Mouse (Mus musculus) kidney, adult 9 months (tissue): ENCODE measurements at regions not wholly inside any gene's neighbourhood (a gene's known extent, or its start where the extent isn't known, plus 50 kb on each side); places are given as distances from the start of the nearest gene placed in this dataset.

Experiments used
- DNase-seq: peaks from one replicate; pipeline ENCODE4 v3.0.0; 2022

- DNase-seq, result no peak
Observed at GRCm38 (mm10) chr14:67626181-67626580, 1617.2 kb upstream of the Gulo start.

DNA sequence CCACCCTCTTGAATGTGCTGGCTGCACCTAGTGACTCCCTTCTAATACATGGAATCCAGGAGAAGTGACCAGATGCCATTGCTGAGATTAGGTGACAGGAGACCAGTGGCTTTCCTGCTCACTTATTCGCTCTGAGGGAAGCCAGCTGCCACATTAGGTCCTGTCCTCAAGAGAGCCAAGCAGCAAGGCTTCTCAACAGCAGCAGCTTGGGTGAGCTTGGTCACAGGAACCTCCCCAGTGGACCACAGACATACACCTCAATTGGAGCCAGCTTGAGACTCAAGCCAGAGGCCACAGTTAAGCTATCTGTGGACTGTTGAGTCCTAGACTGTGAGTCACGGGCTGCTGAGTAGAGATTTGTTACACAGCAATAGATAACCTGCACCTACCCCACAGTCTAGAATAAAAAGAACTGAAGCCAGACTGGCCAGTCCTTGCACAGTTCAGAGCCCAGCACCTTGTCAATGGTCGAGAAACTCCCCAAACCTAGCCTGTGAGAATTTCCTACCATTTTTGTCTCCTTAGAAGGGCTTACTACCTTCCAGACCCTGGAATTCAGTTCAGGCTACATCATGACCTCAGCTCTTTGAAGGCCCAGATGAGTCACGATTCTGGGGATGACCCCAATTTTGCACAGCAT is 1615.0 kb upstream of the Gulo start:
- DNase-seq, result no peak

DNA sequence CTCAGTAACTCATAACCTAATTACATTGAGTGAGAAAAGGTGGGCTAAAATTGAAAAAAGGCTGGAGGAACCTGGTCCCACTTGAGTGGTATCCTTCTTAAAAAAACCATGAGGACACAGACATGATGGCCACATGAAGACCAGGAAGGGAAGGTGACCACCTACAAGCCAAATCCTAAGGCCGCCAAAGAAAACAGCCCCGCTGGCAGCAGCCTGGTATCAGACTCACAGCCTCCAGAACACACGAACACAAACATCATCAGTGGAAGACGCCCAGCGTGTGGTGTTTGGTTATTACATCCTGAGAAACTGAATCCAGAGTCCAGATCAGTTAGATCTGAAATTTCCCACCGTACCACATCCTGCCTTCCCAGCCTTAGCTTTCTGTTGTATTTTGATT is 1613.9 kb upstream of the Gulo start:
- DNase-seq, result no peak

- DNase-seq, result no peak
Observed at GRCm38 (mm10) chr14:67621486-67621885, 1612.5 kb upstream of the Gulo start.

- peak; percentile 30 for DNase-seq
Observed at GRCm38 (mm10) chr14:67620854-67621476, 1612.0 kb upstream of the Gulo start.

DNA sequence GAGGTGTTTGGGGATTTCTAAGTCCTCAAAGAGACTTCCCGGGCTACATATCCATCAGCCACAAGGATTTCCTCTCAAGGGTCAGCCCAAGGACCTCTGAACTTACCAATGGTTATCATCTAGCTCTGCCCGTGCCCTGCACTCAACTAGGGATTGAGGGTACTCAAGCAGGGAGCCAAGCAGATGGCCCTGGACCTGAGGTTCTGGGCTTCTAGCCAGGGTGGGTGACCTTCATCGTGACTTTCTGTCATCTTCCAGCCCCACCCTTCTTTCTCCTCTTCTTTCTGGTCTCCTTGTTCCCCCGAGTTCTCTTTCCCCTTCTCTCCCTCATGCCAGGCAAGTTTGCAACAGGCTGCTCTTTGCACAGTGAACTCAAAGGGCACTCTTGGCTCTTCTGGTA is 1610.6 kb upstream of the Gulo start:
- DNase-seq, result no peak

DNA sequence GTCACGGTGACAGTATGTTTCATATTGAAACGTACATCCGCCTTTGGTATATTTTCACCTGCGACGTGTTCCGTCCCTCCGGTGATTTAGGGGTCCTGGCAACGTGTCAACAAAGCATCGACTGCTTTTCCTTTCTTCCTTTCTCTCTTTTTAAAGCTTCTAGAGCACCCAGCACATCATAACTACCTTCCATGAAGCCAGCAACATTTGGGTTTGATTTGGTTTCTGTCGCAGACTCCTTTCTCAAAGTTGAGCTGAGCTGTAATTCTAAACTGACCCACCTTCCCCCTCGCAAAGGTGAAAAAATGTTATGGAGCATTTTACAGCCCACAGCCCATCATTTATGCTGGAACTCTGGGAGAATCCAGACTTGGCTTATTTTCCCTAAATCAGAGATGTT is 1605.4 kb upstream of the Gulo start:
- DNase-seq, result no peak

DNA sequence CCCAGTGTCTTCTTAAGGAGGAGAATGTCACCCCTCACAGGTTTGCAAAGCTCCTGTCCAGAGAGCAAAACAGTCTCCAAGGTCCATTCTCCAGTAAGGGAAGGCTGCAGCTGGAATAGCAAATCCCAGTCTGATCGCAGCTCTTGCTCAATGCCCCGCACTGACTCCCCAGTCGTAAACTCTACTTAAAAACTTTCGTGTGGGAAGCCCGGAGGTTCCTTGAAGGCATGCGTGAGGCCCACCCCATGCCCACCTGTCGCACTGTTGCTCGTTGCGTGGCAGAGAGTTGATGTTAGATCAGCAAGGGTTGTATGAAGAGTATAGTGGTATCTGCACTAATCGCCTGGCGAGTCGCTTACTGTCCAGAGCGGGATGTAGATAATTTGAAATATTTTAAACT is 1604.7 kb upstream of the Gulo start:
- no peak for DNase-seq

DNA sequence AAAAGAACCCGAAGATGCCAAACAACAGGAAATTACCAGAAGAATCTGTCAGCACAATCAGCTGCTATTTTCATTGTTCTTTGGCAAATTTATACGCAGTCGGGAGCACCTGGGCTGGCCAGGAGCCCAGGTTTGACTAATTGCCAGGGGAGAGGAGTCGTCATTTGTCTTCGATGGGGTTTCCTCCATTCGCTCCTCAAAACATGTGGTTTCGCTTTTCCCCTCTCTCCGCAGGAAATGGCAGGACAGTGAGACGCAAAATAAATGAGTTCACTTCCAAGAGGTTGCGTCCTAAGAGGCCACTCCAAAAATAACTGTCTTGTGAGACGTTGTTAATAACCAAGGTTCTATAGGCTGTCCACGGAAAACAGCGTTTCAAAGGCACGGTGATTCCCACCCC is 1604.2 kb upstream of the Gulo start:
- DNase-seq, result peak; percentile 47

DNA sequence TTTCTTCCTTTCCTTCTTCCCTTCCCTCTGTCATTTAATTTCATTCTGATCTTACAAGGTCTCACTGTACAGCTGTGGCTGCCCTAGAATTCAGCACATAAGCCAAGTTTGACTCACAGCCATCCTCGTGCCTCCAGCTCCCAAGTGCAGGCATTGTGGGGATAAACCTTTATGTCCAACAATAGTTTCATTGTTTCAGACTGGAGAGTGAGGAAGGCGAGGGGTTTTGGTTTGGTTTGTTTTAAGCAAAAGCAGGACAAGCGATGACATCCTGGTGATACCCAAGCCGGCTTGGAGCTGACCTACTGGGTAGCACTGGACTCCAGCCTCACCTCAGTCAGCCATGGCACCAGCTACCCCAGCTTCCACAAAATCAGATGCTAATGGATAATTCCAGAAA is 1603.5 kb upstream of the Gulo start:
- DNase-seq, result no peak

- peak; percentile 9 for DNase-seq
Observed at GRCm38 (mm10) chr14:67608262-67608661, 1599.3 kb upstream of the Gulo start.

DNA sequence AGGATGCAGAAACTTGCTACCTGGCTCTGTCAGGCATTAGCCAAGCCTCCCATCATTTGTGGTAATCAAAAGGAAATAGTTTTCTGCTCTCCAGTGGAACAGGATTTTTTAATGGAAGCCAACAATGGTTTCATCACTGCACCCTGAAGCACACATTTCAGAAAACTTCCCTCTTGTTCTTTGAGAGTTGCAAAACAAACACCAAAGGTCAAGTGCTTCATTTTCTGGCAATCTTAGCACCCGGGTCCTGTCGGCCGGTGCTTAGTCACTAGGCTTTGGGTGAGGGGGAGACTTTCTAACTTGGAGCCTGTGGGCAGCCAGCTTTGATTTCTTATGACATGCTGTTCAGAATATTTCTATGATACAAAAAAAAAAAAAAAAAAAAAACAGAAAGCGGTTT is 1594.0 kb upstream of the Gulo start:
- no peak for DNase-seq

DNA sequence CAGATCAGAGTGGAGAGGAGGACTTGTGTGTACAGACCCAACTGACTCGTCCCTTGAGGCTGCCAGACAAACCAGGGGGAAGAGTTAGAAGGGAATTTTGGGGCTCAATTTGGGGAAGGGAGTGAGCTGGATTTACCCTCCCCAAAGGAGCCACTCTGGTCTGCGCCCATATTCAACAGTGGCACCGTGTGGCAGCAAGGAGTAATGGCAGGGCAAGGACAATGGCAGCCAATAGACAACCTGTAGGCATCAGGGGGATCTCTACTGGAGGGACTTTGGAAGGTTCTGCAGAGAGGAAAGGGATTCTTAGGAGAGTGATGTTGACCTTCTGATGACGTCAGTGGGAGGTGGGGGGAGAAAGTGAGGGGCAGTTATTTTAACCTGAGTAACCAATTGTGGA is 1590.7 kb upstream of the Gulo start:
- DNase-seq, result peak; percentile 14

- DNase-seq, result no peak
Observed at GRCm38 (mm10) chr14:67588627-67589026, 1579.6 kb upstream of the Gulo start.

DNA sequence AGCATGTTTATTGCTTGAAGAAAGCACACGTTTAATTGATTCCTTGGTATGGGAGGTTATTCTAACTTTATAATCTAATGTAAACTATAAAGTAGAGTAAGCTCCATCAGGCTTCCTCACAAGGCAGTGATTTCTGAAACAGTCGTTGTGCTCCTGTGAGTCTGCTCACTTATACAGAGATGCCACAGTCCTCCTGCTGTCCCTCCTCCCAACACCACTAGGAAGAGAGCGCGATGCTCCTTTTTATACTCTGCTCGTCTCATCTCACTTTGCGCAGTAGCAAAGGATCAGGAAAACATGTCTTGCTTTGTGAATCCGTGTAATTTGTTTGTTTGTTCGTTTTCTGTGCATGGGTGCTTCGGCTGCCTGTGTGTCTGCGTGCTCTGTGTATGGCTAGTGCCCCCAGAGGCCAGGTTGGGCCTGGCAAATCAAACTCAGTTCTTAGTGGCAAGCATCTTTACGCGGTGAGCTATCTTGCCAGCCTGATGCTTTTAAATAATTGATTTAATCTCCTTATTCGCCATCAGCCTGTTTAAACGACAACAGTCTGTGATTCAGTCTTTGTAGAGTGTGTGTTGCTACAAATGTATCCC is 1575.5 kb upstream of the Gulo start:
- no peak for DNase-seq

DNA sequence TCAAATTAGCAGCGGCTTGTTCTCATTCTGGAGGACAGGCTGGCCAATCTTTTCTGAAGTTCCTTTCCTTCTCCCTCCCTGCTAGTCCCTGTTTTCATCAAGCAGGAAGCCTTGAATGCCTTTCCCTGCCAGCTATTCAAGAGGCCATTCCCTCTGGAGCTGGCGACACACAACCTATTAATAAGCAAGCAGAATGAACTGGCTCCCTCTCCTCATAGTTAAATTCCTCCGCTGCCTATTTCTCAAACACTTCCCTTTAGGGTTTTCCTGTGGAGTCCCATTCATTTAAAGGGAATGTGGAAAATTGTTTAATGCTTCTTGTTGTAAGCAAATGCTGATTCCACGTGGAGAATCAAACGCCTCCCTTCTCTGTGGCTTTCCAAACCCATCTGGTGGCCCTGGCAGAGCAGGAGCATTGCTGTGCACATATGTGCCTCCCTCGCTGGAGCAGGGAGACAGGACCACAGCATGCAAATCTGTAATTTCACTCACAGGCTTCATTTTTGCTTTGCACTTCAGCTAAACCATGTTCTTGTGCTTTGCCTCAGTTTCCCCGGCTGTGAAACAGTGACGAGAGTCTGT is 1573.3 kb upstream of the Gulo start:
- DNase-seq, result no peak

DNA sequence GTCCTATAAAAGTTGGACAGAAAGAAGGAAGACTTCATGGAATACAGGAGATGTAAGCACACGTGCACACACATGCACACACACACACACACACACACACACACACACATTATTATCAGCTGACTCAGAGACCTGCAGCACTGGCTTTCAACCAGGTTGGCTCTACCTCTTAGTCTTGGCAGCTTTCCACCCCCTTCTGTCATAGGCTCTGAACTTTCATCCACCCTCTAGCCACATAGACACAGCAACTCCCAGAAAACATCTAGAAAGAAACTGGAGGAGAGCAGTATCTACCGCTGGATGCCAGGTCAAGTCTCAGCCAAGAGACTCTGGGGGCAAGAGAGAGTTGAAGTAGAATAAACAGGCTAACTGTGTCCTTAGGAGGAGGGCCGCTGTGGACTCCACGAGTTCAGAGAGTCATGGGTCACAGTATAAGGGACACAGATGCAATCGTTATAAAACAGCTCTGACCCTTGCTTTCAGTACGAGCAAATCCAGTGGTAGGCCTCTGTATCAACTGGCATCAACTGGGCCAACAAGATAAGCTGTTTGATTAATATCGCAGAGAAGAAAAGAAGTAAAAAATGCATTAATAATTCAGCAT is 1565.4 kb upstream of the Gulo start:
- no peak for DNase-seq

DNA sequence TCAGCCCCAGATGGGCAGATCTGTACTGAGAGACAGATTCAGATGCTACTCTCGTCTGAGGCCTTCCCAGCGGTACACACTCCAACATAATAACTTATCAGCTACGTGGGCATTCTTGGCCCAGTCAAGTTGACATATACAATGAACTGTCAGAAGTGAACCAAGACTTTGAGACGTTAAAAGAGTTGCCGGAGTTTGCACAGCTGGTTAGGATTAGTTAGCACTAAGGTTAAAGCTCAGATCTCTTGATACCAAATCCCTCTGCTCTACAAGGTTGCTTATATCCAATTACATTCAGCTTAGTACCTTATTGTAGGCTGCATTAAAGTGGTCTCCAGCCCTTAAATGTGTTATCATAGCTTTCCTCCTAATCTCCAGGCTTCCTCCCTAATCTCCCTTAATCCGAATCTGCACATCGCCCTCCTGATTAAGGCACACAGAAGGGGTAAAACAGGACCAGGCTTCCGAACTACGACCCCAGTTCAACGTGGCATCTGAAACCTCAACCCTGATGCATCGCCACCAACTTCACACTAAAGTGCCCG is 1564.5 kb upstream of the Gulo start:
- no peak for DNase-seq

- DNase-seq, result no peak
Observed at GRCm38 (mm10) chr14:67569744-67570322, 1560.8 kb upstream of the Gulo start.

DNA sequence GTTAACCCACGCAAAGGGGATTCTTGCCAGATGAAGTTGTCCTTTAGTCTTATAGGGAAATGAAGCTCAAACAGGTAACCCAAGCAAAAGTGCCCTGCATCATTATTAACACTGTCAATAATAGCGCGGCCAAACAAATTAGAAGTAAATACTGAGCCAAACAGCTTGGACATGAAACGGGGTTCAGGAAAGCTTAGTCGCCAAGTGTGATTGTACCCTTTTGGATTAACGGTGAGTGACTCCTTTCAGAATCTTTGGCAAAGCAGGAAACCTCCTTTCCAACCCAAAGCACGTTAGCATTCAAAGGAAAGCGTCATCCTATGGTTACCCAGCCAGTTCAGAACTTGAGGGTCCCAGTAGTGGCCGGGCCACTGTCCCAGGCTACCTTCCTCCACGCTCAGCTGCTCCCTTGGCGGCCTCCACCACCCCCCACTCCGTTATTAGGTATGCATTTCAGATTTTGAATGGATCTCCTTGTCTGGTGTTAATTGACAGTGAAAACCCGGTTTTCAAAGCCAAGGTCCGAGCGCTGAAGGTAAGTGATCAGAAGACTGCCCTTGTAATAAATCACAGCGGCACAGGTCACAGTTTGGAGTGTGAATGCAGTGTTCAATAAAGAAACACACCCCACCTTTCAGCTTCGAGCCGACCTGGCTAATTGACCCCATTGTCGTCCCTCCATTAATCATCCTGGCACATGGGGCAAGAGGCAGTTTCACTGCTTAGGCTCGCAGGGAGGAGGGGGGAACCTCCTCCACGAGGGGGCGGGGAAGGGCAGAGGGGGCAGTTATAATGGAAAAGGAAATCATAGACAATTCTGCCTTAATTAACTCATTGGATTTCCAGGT is 1560.1 kb upstream of the Gulo start:
- DNase-seq, result no peak

DNA sequence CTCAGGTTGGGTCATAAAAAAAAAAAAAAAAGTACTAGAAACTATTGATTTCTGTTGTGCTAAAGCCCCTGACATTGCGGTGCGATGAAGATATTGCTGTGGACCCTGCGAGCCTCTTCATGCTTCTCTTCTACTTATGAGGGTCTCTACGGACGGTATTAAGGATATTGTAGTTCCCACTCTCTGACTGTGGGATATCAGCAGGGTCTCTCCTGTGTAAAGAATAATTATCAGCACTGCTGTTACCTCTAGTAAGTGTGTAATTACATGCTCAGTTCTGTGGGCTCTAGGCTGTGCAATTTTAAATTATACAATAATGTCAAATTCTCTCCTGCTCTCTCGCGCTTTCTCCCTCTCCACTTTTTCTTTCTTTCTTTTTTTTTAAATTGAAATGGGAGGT is 1545.9 kb upstream of the Gulo start:
- DNase-seq, result no peak

DNA sequence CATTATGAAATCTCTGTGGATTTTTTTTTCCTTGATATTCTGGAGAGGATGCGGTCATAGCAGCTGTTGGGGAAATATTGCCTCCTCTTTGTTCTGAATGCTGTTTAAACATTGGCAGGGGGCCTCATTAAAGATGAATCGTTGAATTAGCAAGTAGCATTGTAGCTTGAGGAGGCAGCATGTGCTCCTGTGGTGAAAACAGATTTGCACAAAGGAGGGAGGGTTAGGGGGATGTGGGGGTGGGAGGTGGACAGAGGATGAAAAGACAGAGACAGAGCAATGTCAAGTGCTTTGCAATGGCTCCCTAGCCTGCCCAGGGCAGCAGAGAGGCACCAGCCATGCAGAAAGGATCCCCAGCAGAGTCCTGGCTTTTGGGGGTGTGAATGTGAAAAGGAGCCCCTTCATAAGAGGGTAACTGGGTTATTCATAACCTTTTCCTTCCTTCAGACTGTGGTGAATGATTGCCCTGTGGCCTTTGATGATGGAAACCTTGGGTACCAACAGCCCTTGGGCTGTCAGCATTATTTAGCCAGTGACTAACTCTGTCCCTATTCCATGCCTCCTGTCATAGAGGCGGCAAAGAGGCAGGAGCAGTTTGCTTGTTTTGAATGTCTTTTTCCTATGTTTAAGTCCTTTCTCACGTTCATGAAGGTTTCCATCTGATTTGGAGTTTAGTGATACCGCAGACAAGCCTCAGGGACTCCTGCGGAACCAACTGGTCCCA is 1541.6 kb upstream of the Gulo start:
- no peak for DNase-seq
